Mouse (Mus musculus) hindbrain, postnatal 0 days (tissue): Measurements from ENCODE around the gene Rgs12. TPM values are rescaled to one million over a fixed set of nuclear protein-coding genes. Genes with fewer than 3 reads are reported as not detected.

ENCODE experiments used
- ATAC-seq: fragments of 200-750 bp; cut with Nextera tagmentation; 2 replicates; pipeline ENCODE4 v1.8.0; 2017; ENCODE audit warnings: mild to moderate bottlenecking, moderate TSS enrichment, moderate library complexity
- DNase-seq: peaks from one replicate; pipeline ENCODE4 v3.0.0-alpha.2; 2015; ENCODE audit warnings: low spot score
- H3K27ac ChIP-seq: fragments of 300-500 bp; sonication (generic); 2 replicates; pipeline ENCODE4 v1.5.1; 2014; ENCODE audit warnings: mild to moderate bottlenecking
- H3K27me3 ChIP-seq: fragments of 300-500 bp; sonication (generic); 2 replicates; pipeline ENCODE4 v1.6.1; 2014; ENCODE audit warnings: low read length, mixed read lengths; ENCODE audit not compliant: insufficient read depth
- H3K36me3 ChIP-seq: fragments of 300-500 bp; sonication (generic); 2 replicates; pipeline ENCODE4 v1.6.1; 2014; ENCODE audit warnings: low read length, mixed read lengths; ENCODE audit not compliant: insufficient read depth
- H3K4me1 ChIP-seq: fragments of 300-500 bp; sonication (generic); 2 replicates; pipeline ENCODE4 v1.6.1; 2014; ENCODE audit warnings: antibody characterized with exemption, low read length, mixed read lengths; ENCODE audit not compliant: insufficient read depth
- H3K4me2 ChIP-seq: fragments of 300-500 bp; sonication (generic); 2 replicates; pipeline ENCODE4 v1.6.1; 2014; ENCODE audit warnings: low read depth, mild to moderate bottlenecking, low read length, moderate library complexity, mixed read lengths
- H3K4me3 ChIP-seq: fragments of 300-500 bp; sonication (generic); 2 replicates; pipeline ENCODE4 v1.5.1; 2014; ENCODE audit warnings: low read length
- H3K9ac ChIP-seq: fragments of 300-500 bp; sonication (generic); replicated peaks from 2 replicates; pipeline ENCODE4 v1.6.1; 2014; ENCODE audit warnings: mild to moderate bottlenecking, low read length, moderate library complexity, mixed read lengths
- H3K9me3 ChIP-seq: fragments of 300-500 bp; sonication (generic); 2 replicates; pipeline ENCODE4 v1.6.1; 2016; ENCODE audit warnings: low read length, mixed read lengths
- CTCF ChIP-seq: IDR thresholded peaks from 2 replicates; pipeline ENCODE4 v1.5.1; 2016; ENCODE audit warnings: antibody characterized with exemption, control low read depth, low read depth
- WGBS: fragments of 180-500 bp; shearing (Covaris S2); extraction: QIAGEN DNeasy Blood & Tissue Kit; methylation state at CpG from one replicate; pipeline ENCODE4 v1.1.7; 2014; 5-methylcytosine and 5-hydroxymethylcytosine counted together
- polyA plus RNA-seq: library from polyadenylated mRNA; unstranded; fragments of >200 nt; fragmentation: Nextera tagmentation; extraction: Ambion mirVana; gene quantifications from 2 replicates; pipeline ENCODE4 v1.2.1, GENCODE M21; 2015
- total RNA-seq: library from RNA; depleted of rRNA; stranded (reverse); fragments of >200 nt; gene quantifications from 2 replicates; pipeline ENCODE4 v1.2.3, GENCODE M21; 2014

Gene Rgs12
- total and polyA plus RNA-seq, 2 experiments from 2014 or later, result 35.1 to 62.5 TPM

DNA sequence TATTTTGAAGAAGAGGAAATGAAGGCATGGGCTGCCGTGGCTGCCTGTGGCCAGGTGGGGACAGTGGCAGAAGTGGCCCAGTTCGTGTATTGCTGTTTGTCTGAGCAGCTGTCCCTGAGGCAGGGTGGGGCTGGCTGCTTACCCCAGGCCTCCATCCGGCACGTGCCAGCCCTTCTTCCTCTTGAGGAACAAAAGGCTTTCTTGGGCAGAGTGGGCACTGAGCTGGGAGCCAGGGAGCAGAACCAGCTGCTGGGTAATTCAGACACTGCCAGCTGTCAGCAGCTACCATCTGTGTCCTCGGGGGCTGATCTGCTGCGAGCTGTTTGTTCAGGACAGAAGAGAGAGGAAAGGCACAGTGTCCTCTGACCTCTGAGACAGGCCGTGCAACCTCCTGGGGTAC lies 121.7 kb downstream of the Rgs12 start:
- Histone ChIP-seq H3K9ac (no peak overlapping the region), H3K4me3 (no peak overlapping the region), H3K4me1 (no peaks in the 10 kb centered on the region), H3K9me3 (no peaks in the 10 kb centered on the region), H3K4me2 (no peak overlapping the region), H3K27me3 (no peaks in the 10 kb centered on the region), H3K36me3 (no peaks in the 10 kb centered on the region), H3K27ac (no peak overlapping the region)
- 20% methylated on average over 7 of the region's 7 CpGs for WGBS
- ATAC-seq, result peak; percentile 62
- peak; percentile 76 for DNase-seq
- no peak for TF ChIP-seq CTCF

DNA sequence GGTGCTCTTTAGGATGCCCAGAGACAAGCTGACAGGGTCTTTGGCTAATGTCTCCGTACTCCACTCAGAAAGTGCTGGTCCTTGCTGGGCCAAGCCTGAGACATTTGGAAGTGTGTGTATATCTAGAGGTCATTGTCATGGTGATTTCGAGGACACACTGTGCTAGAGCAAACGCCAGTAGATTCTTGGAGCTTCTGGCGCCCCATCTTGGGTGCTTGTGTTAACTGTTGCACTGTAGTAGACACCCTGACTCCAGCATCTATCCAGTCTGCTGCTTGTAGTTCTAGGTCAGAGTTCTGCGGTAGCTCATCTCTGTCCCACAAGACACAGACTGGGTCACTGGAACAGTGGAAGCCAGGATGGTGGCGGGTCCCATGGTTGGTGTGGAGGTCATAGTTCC lies 122.6 kb downstream of the Rgs12 start:
- H3K9ac ChIP-seq, result no peak overlapping the region
- no peak overlapping the region for H3K27ac ChIP-seq
- H3K27me3 ChIP-seq, result no peaks in the 10 kb centered on the region
- DNase-seq (no peak), ATAC-seq (no peak)
- no peak overlapping the region for H3K4me3 ChIP-seq
- H3K9me3 ChIP-seq, result no peaks in the 10 kb centered on the region
- no peak overlapping the region for H3K4me2 ChIP-seq
- H3K4me1 ChIP-seq, result no peaks in the 10 kb centered on the region
- 88% methylated on average over 6 of the region's 6 CpGs for WGBS
- H3K36me3 ChIP-seq, result no peaks in the 10 kb centered on the region
- no peak for TF ChIP-seq CTCF

- H3K4me1 ChIP-seq, result no peaks in the 10 kb centered on the region
- no peak overlapping the region for H3K9ac ChIP-seq
- no peaks in the 10 kb centered on the region for H3K27me3 ChIP-seq
- 85% methylated on average over 11 of the region's 11 CpGs for WGBS
- no peak for TF ChIP-seq CTCF
- DNase-seq (no peak), ATAC-seq (no peak)
- H3K4me3 ChIP-seq, result no peak overlapping the region
- H3K9me3 ChIP-seq, result no peaks in the 10 kb centered on the region
- no peak overlapping the region for H3K27ac ChIP-seq
- no peaks in the 10 kb centered on the region for H3K36me3 ChIP-seq
- no peak overlapping the region for H3K4me2 ChIP-seq
Measured at GRCm38 (mm10) chr5:35073235-35073634, 124.0 kb downstream of the Rgs12 start.

DNA sequence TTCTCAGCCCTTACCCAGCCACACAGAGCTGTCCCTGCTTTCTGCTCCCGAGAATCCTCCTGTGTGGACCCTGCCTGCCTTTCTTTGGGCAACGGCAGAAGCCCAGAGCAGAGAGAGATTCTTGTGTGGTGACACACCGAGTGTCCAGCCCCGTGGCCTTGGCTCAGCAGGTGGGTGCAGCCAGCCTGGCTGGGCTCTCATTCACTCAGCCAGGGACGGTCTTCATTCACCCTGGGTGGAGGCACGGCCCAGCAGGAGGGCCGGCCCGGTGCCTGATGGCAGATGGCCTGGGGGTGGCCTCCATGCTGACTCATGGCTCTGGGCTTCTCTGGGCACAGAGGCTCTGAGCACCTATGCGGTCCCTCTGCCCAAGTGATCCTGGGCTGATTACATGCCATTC lies 124.7 kb downstream of the Rgs12 start:
- Histone ChIP-seq H3K36me3 (no peaks in the 10 kb centered on the region), H3K27me3 (no peaks in the 10 kb centered on the region), H3K4me1 (0 out of 2 replicates have a peak, but pooled peaks cover under 1% of the 10 kb centered on the region), H3K9ac (no peak overlapping the region), H3K4me3 (no peak overlapping the region), H3K9me3 (no peaks in the 10 kb centered on the region), H3K27ac (no peak overlapping the region), H3K4me2 (no peak overlapping the region)
- TF ChIP-seq CTCF, result no peak
- no peak for ATAC-seq
- WGBS, result 55% methylated on average over 9 of the region's 9 CpGs
- DNase-seq, result no peak

DNA sequence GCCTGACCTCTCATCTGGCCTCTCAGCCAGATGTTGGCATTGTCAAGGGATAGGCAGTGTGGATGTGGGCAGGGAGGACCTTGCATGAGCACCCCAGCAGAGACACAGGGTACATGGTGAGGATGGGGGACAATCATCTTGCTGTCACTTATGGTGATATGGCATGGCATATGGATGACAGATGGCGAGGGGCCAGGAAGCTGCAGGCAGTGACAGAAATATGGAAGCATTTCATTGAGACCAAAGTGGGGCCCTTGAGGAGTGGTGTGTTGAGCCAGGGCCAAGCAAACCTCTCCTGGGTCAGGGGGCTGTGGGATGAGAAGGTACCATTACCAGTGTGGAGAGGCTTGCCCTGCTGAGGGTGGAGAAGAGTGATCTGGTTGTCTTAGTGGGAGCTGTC lies 127.1 kb downstream of the Rgs12 start:
- DNase-seq, result no peak
- no peak overlapping the region for H3K27ac ChIP-seq
- no peak overlapping the region for H3K4me3 ChIP-seq
- no peak for TF ChIP-seq CTCF
- no peak overlapping the region for H3K9ac ChIP-seq
- no peaks in the 10 kb centered on the region for H3K9me3 ChIP-seq
- ATAC-seq, result no peak
- no peaks in the 10 kb centered on the region for H3K36me3 ChIP-seq
- no peaks in the 10 kb centered on the region for H3K27me3 ChIP-seq
- H3K4me1 ChIP-seq, result peaks cover 7% of the 10 kb centered on the region; the same call in 1 of the 2 replicates
- WGBS, result 96% methylated on average over 1 of the region's 1 CpGs
- no peak overlapping the region for H3K4me2 ChIP-seq

- Histone ChIP-seq H3K9ac (no peak overlapping the region), H3K4me2 (no peak overlapping the region), H3K9me3 (no peaks in the 10 kb centered on the region), H3K27me3 (no peaks in the 10 kb centered on the region), H3K4me1 (peaks cover 7% of the 10 kb centered on the region; the same call in 1 of the 2 replicates), H3K27ac (no peak overlapping the region), H3K36me3 (no peaks in the 10 kb centered on the region), H3K4me3 (no peak overlapping the region)
- WGBS, result 37% methylated on average over 18 of the region's 18 CpGs
- DNase-seq (no peak), ATAC-seq (no peak)
- TF ChIP-seq CTCF, result no peak
Measured at GRCm38 (mm10) chr5:35079101-35079500, 129.9 kb downstream of the Rgs12 start.

GRCm38 (mm10) chr5:35084913-35085312 lies 135.7 kb downstream of the Rgs12 start:
- DNase-seq, result no peak
- WGBS, result 67% methylated on average over 3 of the region's 3 CpGs
- H3K9ac ChIP-seq, result no peak overlapping the region
- H3K27ac ChIP-seq, result no peak overlapping the region
- no peak for ATAC-seq
- H3K4me1 ChIP-seq, result peaks cover 3% of the 10 kb centered on the region; the same call in 1 of the 2 replicates
- H3K4me3 ChIP-seq, result no peak overlapping the region
- TF ChIP-seq CTCF, result no peak
- H3K9me3 ChIP-seq, result no peaks in the 10 kb centered on the region
- no peaks in the 10 kb centered on the region for H3K27me3 ChIP-seq
- no peak overlapping the region for H3K4me2 ChIP-seq
- no peaks in the 10 kb centered on the region for H3K36me3 ChIP-seq
